Mouse (Mus musculus) v-Abl transformed pro-B cells (cell line): ENCODE results near the gene Olfr1048.
"Not testable (repeated sequence)": the region's sequence is repeated elsewhere in the genome, so short reads cannot be mapped to it uniquely, and the experiment has no call there.

Experiments used
- in situ Hi-C, 2 experiments: fragments of 400-800 bp; cut with MboI; formaldehyde crosslinking; loops; one replicate each; pipeline ENCODE4 v1.15.1; 2025; ENCODE audit not compliant: unreplicated experiment in 2 of 2

Olfr1048 gene

DNA sequence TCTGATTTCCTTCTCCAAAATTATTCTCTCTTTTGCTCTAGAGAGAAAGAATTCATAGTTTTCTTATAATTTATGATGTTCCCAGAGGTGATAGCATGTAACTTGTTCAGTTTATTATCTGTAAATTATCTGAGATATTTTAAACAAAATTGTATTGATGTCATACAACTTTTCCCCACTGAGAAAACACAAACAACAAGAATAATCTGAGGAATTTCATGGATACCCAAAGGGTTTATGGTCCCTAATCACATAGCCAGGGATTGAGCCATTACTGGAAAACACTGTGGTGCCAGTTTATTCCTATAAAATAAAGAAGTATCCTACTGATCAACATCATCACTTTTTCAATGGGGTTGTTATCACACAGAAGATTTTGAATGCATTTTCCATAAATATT is at the start of gene Olfr1048:
Olfr1048 (minus strand) TSS at position 101 of the 400 bp plus-strand sequence.
- in situ Hi-C loops, result no loop called here

DNA sequence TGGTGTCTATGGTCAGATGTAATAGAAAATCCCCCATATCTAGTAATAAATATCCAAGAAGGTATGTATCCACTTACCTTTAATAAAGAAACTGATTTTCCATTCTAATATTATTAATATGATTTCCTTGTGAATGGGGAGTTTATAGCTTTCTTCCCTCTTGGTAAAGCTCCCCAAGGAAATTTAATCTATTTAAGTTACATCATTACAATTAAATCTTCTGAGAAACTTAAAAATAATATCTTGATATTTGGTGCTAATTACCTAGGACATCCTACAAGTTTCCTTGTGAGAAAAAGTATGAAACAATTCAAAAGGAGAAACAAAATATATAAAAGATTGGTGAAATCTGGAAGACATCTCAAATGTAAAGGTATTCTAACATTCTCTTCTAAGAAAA is 38.9 kb upstream of the Olfr1048 start, which contains the start of gene Olfr1051:
Olfr1051 (minus strand) TSS at position 101 of the 400 bp plus-strand sequence.
- in situ Hi-C loops, result not testable (repeated sequence)

DNA sequence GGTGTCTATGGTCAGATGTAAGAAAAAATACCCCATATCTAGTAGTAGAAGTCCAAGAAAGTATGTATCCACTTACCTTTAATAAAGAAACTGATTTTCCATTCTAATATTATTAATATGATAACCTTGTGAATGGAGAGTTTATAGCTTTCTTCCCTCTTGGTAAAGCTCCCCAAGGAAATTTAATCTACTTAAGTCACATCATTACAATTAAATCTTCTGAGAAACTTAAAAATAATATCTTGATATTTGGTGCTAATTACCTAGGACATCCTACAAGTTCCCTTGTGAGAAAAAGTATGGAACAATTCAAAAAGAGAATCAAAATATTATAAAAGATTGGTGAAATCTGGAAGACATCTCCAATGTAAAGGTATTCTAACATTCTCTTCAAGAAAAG is 18.1 kb upstream of the Olfr1048 start, which contains the start of gene Olfr1049:
Olfr1049 (minus strand) TSS at position 101 of the 400 bp plus-strand sequence.
- in situ Hi-C loops, result not testable (repeated sequence)

DNA sequence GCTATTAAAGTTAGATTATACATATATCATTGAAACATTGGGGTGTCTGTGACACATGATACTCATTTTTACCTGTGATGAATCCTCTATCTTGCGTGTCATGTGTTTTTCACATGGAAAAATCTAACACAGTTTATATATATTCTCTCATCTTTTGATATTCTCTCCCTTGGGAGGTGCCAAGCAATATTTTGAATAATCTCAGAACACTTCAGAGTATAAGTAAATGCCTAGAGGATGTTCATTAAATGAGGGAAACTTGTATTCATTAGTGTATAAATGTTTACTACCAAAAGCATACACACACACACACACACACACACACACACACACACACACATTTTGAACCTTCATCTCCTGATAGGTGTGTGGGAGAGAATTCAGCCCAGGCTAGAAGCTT is 8.8 kb downstream of the Olfr1048 start, which contains the start of gene Olfr1047:
Olfr1047 (minus strand) TSS at position 101 of the 400 bp plus-strand sequence.
- in situ Hi-C loops, result no loop called here

DNA sequence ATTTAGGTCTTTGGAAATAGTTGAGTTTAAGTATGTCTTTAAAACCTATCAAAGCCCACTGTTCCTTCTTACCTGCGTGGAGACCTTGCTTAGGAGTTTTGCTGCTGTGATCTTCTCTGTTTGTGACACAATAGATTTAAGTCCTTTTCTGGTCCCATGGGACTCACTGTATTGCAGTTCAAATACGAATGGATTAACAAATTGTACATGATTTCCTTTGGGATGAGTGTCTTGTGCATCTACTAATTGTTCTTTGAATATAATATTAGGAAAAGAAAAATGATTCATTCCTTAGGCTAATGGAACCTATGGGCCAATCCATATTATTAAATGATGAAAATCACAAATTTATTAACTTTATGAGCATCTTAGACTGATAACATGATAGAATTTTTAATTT is 20.9 kb downstream of the Olfr1048 start, which contains the start of gene Olfr1046:
Olfr1046 (minus strand) TSS at position 101 of the 400 bp plus-strand sequence.
- in situ Hi-C loops, result no loop called here

DNA sequence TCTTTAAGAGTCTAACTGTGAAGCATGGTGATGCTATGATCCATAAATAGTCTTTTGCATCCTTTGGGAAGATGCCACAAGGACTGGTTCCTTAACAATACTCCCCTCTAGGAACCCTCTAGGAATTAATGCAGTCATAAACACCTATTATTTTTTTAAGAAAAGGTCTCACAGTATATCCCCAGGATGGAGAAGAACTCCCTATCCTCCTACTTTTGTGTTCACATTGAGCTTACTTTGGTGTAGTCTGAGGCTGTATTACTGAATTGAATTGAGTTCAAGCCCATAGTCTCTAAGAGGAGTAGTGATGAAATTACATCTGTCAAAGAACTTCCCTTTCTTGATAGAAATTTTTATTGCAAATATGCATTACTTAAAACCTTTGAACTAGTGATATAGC is 37.2 kb downstream of the Olfr1048 start, which contains the start of gene Olfr1045:
Olfr1045 (minus strand) TSS at position 101 of the 400 bp plus-strand sequence.
- in situ Hi-C loops, result no loop called here

DNA sequence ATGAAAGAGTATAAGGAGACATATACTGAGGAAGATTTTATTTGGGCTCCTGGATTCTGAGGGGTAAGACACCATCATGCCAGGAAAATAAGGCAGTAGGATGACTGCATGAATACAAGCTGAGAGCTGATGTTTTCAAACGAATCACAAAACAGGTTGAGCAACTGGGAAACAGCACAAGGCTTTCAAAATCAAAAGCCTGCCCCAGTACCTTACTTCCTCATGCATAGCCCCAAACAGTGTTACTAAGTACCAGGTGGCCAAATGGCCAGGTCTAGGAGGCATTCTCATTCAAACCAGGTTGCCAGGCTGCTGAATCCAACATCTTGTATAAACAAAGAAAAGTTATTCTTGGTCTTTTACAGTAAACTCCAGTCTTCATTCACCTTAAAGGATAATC is 44.2 kb downstream of the Olfr1048 start:
- in situ Hi-C loops, result no loop called here

DNA sequence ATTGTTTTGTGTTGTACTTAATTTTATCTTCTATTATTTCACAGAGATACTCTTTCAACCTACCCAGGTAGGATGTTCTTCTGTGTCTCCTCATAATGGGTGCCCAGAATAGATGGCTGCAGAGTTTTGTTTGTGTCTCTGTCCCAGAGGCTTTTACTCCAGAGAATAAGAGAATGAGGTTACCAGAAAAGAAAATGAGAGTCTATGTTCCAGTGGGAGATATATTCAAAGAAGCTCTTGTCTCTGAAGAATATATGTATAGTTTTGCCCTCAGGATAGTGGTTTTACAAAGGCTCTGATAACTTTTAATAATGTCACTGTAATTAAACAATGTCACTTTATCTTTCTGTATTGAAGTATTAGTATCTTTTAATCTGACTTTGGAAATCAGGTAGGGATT is 54.5 kb downstream of the Olfr1048 start, which contains the start of gene Olfr52:
Olfr52 (minus strand) TSS at position 101 of the 400 bp plus-strand sequence.
- in situ Hi-C loops, result no loop called here
